ENCODE assay signal across 8 mouse cellular contexts in the genomic region with DNA sequence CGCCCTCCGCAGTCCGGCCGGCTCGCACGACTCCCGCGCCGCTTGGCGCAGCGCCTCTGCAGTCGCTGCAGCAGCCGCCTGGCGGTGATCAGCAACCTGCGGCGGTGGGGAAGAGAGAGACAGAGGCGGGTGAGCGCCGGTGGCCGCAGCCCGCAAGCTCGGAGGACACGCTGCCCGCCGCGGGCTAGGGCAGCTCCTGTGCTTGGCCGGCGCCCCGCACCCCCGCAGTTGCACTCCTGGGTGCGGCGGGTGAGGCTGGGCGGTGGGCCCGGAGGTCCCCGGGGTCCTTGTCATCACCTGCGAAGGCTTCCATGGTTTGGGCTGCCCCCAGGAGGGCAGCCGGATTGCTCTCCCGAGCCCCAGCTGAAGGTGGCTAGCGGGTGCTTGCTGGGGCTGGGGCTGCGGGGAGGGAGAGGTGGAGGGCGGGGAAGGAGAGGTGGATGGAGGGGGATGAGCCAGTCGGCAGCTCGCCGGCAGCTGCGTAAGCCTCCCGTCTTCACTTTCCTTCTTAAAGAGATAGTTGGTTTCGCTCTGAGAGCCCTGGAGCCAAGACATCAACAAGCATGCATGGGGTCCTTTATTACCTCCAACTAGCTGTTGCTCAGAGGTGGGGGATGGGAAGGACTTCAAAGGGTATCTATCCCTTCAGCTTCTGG. TPM values are rescaled to one million over a fixed set of nuclear protein-coding genes. Genes with fewer than 3 reads are reported as not detected.
DNase-seq lines count a peak whose midpoint lies in the region; ATAC-seq and TF ChIP-seq lines count a peak whose summit lies in the region.

Snph (minus strand) TSS at position 435 of the 656 bp plus-strand sequence.

- peak within 1 kb of the TSS; percentile 96 for H3K4me2 ChIP-seq in hindbrain, embryonic 12.5 days (replicated peaks)
- H3K4me2 ChIP-seq in lung, embryonic 14.5 days, result peak within 1 kb of the TSS; percentile 99

- peak within 1 kb of the TSS; percentile 80 for H3K27ac ChIP-seq in hindbrain, embryonic 12.5 days
- no peak within 1 kb of the TSS for H3K27ac ChIP-seq in lung, embryonic 14.5 days (ENCODE audit: low read depth)
- peak within 1 kb of the TSS; percentile 93 for H3K27ac ChIP-seq in olfactory bulb, adult 2 months (ENCODE audit: insufficient read depth, low read depth, low read length)

- peak; percentile 56 for DNase-seq in T-cell, adult 2 months (ENCODE audit: low spot score)
- peak; percentile 85 to 88 for DNase-seq in cerebellum, postnatal 25 days
- peak; percentile 73 to 83 for DNase-seq in frontal cortex, postnatal 36 days (ENCODE audit: low spot score in 2 of 2)
- peak; percentile 67 to 78 for DNase-seq in layer of hippocampus, postnatal 10 days (ENCODE audit: low spot score in 2 of 2)
- DNase-seq in lung, embryonic 14.5 days, result peak; percentile 77
- peak; percentile 64 for DNase-seq in thymus, postnatal 14 days

- peak; percentile 90 for ATAC-seq in hindbrain, embryonic 12.5 days (ENCODE audit: low FRiP score)
- peak; percentile 81 for ATAC-seq in lung, embryonic 14.5 days (ENCODE audit: insufficient read depth)

- H3K36me3 ChIP-seq in hindbrain, embryonic 12.5 days, result no peaks in the 10 kb centered on the region
- no peaks in the 10 kb centered on the region for H3K36me3 ChIP-seq in lung, embryonic 14.5 days (ENCODE audit: insufficient read depth)

- peaks cover 33% of the 10 kb centered on the region for H3K27me3 ChIP-seq in hindbrain, embryonic 12.5 days
- peaks cover 32% of the 10 kb centered on the region for H3K27me3 ChIP-seq in lung, embryonic 14.5 days (ENCODE audit: insufficient read depth, low read length)

- H3K4me3 ChIP-seq in hindbrain, embryonic 12.5 days, result peak within 1 kb of the TSS; percentile 80
- H3K4me3 ChIP-seq in lung, embryonic 14.5 days (ENCODE audit: low read depth, low read length), result peak within 1 kb of the TSS; percentile 56
- H3K4me3 ChIP-seq in olfactory bulb, adult 2 months (ENCODE audit: insufficient read depth, low read depth, low read length), result peak within 1 kb of the TSS; percentile 92

- peak; percentile 54 for TF ChIP-seq CTCF in lung, embryonic 14.5 days (IDR thresholded peaks at IDR 0.05; ENCODE audit: low read depth)
- TF ChIP-seq CTCF in olfactory bulb, adult 2 months (IDR thresholded peaks at IDR 0.05; ENCODE audit: insufficient read depth, low read depth, low read length), result peak; percentile 69; the same call in 1 of the 2 replicates

- no peaks in the 10 kb centered on the region for H3K9me3 ChIP-seq in hindbrain, embryonic 12.5 days (replicated peaks)
- no peaks in the 10 kb centered on the region for H3K9me3 ChIP-seq in lung, embryonic 14.5 days (ENCODE audit: low read depth, low read length)

- H3K9ac ChIP-seq in hindbrain, embryonic 12.5 days, result peak within 1 kb of the TSS; percentile 83
- peak within 1 kb of the TSS; percentile 56 for H3K9ac ChIP-seq in lung, embryonic 14.5 days

- TF ChIP-seq POLR2A in olfactory bulb, adult 2 months (IDR thresholded peaks at IDR 0.05; ENCODE audit: insufficient read depth, low read depth, low read length), result peak; percentile 67

- H3K4me1 ChIP-seq in hindbrain, embryonic 12.5 days, result peaks cover 10% of the 10 kb centered on the region
- no peaks in the 10 kb centered on the region for H3K4me1 ChIP-seq in lung, embryonic 14.5 days (ENCODE audit: insufficient read depth)
- H3K4me1 ChIP-seq in olfactory bulb, adult 2 months (ENCODE audit: control insufficient read depth, insufficient read depth, low read length), result peaks cover 23% of the 10 kb centered on the region

- WGBS in hindbrain, embryonic 12.5 days, result under 1% methylated on average over 45 of the region's 47 CpGs
- WGBS in lung, embryonic 14.5 days, result under 1% methylated on average over 47 of the region's 47 CpGs
- WGBS in olfactory bulb, adult 2 months, result under 1% methylated on average over 47 of the region's 47 CpGs

RNA-seq across cellular contexts. Expression of gene Snph, which starts in this region (rescaled TPM):
- 7.9 and 8.1 TPM in 2 replicates for polyA plus RNA-seq in hindbrain, embryonic 12.5 days (2016; fragmentation: Nextera tagmentation; extraction: Ambion mirVana)
- total RNA-seq in layer of hippocampus, postnatal 10 days (2021), result 100 to 1,000 TPM; 205 to 206 TPM
- polyA plus RNA-seq in lung, embryonic 14.5 days (2014; fragmentation: Nextera tagmentation; extraction: Ambion mirVana), result 0.36 and 0.65 TPM in 2 replicates
- polyA plus RNA-seq in olfactory bulb, adult 2 months (2012; ENCODE audit: insufficient read depth, insufficient read length, low replicate concordance, missing spikeins), result not detected in 2 replicates

Comparison
In these comparisons a context has a peak if more than half of its experiments do, and no peak if none do; other contexts are left out.
1. Peak in DNase-seq, ATAC-seq, H3K4me3 ChIP-seq, H3K9ac ChIP-seq and H3K4me2 ChIP-seq in lung, embryonic 14.5 days; RNA of the gene not detected or under 1 TPM.